Mouse (Mus musculus): ENCODE data around the gene Med20.
"Not testable (repeated sequence)": the region's sequence is repeated elsewhere in the genome, so short reads cannot be mapped to it uniquely, and the experiment has no call there.

The Med20 gene

DNA sequence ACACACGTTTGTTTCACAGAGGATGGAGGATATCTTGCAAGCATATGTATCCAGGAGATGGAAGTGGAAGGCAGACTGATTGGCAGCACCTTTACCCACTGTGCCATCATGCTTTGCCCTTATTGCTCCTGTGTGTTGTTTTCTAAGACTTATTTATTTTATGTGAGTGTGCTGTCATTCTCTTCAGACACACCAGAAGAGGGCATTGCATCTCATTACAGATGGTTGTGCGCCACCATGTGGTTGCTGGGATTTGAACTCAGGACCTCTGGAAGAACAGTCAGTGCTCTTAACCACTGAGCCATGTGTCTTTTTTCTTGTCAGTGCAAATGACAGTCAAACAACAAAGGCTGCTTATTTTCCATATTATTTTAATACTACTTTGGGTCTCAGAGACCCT lies 16.4 kb downstream of the Med20 start:
- DNase-seq (ENCODE audit: low spot score in 2 of 2) = no peak

DNA sequence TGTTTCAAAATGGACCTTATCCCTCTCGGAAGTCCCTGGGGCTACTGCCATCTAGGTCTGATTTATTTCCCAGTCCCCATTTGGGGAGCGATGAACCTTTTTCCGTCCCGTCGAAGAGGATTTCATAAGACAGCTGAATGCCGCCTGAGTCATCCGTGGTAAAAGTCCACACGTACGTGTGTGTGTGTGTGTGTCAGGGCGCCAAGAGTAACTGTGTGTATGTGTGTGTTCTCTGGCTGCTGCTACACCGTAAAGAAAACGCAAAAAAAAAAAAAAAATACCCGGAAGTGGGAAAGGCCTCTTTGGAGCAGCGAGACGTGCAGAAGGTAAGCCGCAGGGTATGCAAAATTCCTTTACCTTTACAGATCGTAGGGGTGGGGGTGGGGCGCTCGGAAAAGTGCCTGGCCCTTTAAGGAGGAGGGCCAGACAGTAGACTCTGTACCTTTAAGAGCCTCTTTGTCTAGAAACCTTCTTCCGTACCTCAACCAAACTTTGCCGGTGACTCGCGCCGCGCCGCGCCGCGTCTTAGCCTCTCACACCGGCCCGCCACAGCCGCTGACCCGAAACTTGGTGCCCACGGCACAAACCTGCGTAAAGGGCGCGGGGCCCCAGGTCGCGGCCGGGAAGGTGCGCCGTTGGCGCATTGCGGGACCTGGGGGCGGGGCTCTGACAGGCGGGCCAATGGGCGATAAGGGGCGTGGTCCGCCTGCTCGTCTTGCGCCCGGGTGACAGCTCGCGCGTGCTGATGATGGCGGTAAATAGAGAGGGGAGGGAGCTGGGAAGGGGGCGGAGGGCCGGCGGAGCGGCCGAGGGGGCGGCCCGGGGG lies 17.7 kb downstream of the Med20 start:
- DNase-seq (ENCODE audit: low spot score in 2 of 2) = peak; percentile 91 to 93

DNA sequence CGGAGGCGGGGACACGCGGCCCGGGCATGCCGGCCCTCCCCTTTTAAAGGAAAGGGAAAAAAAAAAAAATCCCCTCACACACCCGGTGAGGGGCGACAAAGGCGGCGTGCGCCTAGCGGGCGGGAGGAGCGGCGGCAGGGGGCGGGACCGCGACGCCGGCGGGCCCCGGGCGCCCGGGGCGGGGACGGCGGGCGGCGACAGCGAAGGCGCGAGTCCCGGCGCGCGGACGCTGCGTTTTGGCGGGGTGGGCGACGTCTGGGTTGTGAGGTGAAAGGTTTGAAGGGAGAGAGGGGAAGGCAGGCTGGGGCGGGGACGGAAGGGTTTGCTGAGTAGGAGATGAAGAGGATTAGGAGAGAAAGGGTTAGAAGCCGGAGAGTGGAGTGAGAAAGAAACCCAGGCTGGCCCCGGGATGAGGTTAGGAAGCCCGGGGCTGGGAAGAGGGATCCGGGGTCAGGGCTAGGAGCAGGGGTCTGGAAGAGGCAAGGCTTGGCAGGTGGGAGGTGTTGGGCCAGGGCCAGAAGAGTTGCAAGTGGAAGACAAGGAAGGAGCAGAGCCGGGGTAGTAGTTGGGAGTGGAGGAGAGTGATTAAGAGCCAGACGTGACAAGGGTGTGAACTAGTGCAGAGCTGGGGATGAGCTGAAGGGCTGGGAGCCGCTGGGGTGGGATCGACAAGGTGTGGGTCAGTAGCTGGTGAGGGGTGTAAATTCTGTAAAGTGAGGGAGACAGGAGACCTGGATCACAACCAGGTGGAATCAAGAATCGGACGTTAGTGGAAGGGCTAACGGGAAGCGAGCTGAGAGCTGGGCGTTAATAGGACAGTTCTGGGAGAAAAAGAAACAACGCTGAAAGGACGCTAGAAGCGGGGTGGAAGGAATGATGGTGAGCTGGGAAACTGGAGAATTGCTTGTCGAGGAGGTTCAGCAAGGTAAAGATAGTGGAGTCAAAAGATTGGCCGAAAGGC lies 18.6 kb downstream of the Med20 start:
- peak; percentile 28 to 35 for DNase-seq (ENCODE audit: low spot score in 2 of 2)

DNA sequence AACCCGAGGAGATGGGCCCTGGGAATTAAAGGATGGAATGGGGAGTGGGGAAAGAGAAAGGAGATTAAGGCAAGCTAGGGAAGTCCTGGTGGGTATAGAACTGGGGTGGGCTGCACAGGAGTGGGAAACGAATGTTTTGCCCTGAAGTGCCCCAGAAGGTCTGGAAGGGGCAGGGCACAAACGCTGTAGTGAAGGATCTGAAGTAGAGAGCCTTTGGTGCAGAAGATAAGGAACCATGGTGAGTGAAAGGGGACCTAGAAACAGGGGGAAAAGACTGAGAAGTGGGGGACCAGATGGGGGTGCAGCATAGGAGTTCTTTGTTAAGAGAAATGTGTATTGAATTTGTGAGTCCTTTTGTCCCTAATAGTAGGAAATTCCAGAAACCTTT lies 19.3 kb downstream of the Med20 start, which contains the start of gene Usp49:
TSS of gene Usp49 (plus strand) at position 13 of the 388 bp plus-strand sequence.
- no peak for DNase-seq (ENCODE audit: low spot score in 2 of 2)

DNA sequence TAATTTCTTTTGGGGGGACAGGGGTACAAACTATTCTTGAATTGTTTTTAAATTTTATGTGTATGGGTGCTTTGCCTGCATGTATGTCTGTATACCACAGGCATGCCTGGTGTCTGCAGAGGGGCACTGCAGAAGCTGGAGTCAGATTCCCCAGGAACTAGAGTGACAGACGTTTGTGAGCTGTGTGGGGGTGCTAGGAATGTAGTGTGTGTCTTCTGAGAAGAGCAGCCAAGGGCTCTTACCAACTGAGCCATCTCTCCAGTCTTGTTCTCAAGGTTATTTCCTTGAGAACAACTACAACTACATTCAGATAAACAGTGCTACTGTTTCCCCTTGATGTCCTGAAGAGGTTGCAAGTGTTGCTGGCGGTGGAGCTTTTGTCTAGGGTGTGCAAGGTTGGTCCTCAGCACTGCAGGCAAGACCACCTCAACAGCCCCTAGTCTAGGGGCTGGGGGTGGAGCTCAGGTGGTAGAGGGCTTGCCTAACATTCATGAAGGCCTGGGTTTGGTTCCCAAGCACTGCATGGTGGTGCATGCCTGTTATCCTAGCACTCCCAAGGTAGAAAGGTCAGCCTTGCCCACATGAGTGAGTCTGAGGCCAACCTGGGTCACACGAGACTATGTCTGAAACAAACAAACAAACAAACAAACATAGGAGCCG lies 20.9 kb downstream of the Med20 start:
- no peak for DNase-seq (ENCODE audit: low spot score in 2 of 2)

DNA sequence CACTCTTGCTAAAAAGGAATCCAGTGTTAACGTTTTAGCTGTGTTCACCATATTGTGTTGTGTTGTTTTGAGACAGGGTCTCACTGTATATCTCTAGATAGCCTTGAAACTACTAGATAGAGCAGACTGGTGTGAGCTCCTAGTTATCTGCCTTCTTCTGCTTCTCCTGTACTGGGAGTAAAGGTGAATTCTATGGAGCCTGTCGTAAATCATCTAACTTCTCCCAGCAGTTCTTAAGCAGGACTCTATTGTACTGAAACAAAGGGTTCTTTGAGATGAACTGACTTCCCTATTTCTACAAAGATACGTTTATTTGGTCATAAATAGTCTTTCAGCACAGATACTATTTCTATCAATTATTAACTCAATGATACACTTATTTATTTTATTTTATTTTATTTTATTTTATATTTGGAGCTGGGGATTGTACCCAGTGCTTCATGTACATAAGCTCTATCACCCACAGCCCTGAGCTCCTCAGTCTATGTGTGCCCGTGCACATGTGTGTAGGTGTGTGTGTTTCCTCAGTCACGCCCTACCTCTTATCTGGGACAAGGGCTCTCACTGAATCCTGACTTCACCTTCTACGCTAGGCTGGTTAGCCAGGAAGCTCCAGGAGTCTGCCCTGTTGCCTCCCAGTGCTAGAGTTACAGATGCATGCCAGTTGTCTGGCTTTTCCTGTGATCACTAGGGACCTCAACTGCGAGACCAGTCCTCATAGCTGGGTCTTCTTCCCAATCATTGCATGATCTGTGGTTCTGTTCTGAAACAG lies 22.8 kb downstream of the Med20 start:
- no peak for DNase-seq (ENCODE audit: low spot score in 2 of 2)

DNA sequence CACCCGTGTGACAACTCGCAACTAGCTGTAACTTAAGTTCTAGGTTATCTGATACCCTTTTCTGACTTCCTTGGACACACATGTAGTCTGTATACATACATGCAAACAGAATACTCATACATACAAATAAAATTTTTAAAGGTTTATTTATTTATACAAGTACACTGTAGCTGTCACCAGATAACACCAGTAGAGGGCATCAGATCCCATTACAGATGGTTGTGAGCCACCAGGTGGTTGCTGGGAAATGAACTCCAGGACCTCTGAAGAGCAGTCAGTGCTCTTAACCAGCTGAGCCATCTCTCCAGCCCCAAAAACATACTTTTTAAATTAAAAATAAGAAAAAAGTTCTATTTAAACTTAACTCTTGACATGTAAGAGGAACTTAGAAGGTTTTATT lies 31.6 kb downstream of the Med20 start:
- no peak for DNase-seq (ENCODE audit: low spot score in 2 of 2)

DNA sequence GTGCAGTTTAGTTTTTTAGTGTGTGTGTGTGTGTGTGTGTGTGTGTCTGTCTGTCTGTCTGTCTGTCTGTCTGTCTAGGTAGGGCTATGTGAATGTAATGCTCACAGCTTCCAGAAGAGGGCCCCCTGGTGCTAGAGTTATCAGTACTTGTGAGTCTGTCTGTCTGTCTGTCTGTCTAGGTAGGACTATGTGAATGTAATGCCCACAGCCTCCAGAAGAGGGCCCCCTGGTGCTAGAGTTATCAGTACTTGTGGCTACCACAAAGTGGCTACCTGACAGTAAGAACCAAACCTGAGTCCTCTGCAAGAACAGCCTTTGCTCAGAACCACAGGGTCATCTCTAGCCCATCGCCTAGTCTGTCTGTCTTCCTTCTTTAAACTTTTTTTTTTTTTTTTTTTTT lies 35.3 kb downstream of the Med20 start:
- DNase-seq (ENCODE audit: low spot score in 2 of 2) = peak; percentile 28 to 55

DNA sequence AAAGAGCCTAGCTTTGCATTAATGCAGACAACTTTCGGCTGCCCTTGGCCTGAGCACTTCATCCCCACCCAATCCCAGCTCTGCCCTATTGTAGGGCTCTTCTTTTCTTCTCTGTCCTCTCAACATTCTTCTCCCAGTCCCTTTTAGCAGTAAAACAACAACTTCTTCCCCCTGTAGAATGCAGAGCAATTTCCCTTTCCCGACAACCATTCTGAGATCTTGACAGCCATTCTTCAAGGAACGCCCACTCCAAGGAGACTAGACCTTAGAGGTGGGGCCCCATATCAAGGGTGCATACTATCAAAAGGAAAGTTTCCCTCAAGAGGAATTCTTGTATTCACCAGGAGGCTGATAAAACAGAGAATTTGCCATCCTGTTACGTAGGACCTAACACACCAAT lies 37.6 kb downstream of the Med20 start:
- DNase-seq (ENCODE audit: low spot score in 2 of 2) = no peak

DNA sequence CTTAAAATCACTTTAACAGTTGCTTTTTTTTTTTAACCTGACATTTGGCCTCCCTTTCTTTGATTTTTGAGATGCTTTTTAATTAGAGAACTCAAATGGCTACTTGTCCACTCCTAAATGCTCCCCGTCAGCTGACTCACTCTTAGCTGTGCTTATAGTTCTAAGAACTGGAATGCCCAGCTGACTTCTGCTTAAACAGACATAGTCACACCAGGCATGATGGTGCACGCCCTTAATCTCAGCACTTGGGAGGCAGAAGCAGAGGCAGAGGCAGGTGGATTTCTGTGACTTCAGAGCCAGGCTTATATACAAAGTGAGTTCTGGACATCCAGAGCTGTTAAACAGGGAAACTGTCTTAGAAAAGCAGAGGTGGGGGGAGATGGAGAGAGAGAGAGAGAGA lies 40.6 kb downstream of the Med20 start:
- DNase-seq (ENCODE audit: low spot score in 2 of 2) = no peak

DNA sequence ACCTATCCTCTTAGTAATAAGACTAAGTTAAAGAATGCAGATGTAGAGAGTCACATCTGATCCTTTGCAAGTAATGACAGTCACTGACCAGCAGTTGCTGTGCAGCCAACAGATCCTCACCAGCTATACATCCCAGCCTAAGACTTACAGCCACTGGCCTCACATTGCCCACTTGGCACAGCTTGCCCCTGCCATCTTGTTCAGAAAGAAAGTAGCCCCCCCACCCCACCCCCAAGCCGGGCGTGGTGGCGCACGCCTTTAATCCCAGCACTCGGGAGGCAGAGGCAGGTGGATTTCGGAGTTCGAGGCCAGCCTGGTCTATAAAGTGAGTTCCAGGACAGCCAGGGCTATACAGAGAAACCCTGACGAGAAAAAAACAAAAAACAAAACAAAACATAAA lies 43.0 kb downstream of the Med20 start:
- DNase-seq (ENCODE audit: low spot score in 2 of 2) = not testable (repeated sequence)

DNA sequence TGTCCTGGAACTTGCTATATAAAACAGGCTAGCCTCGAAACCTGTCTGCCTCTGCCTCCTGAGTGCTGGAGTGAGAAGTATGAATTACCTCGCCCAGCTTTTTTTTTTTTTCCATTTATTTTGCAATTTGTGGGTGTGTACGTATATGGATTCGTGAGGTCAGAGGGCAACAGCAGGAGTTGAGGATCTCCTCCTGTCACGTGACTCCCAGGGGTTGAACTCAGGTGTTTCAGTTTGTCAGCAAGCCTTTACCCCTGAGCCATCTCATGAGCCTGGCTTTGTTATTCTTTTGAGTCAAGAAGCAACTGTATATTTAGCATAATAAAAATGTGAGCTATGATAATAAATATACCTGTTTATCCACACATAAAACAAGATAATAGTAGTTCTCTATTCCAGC lies 44.3 kb downstream of the Med20 start:
- no peak for DNase-seq (ENCODE audit: low spot score in 2 of 2)

DNA sequence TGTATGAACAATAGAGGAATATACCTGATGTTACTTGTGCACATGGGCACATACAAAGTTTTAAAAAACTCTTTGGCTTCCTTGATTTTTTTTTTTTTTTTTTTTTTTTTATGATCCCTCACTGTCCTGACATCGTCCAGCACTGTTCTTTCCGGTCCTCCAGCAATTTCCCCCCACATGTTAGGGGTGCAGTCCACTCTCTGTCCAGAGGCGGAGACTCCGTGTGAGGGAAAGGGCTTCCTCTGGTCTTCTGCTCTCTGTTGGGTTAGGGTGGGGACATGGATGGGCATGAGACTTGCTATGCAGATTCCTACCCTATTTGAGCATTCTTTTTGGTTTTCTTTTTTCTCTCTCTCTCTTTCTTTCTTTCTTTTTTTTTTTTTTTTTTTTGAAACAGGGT lies 46.5 kb downstream of the Med20 start:
- DNase-seq (ENCODE audit: low spot score in 2 of 2) = no peak

DNA sequence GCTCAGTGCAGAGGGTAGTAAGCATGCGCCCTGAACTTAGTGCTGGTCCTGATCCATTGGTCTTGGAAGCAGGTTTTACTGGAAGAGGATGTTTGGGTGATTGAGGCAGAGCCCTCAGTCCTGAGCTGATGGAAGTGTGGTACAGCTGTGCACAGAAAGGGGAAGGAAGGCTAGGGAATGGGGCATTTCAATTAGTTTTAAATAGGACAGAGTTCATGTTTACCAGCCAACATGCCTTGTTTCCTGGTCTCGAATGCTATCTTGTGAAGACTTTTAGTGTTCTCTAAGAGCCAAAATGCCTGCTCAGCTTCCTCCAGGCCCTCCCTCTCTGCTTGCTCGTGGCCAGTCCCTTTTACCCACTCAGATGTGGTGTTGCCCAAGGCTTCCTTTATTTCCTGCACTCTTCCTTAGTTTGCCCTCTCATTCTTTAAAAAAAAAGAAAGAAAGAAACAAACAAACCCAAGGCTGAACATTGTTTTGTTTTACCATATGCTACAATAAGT lies 47.4 kb downstream of the Med20 start:
- DNase-seq (ENCODE audit: low spot score in 2 of 2) = no peak

DNA sequence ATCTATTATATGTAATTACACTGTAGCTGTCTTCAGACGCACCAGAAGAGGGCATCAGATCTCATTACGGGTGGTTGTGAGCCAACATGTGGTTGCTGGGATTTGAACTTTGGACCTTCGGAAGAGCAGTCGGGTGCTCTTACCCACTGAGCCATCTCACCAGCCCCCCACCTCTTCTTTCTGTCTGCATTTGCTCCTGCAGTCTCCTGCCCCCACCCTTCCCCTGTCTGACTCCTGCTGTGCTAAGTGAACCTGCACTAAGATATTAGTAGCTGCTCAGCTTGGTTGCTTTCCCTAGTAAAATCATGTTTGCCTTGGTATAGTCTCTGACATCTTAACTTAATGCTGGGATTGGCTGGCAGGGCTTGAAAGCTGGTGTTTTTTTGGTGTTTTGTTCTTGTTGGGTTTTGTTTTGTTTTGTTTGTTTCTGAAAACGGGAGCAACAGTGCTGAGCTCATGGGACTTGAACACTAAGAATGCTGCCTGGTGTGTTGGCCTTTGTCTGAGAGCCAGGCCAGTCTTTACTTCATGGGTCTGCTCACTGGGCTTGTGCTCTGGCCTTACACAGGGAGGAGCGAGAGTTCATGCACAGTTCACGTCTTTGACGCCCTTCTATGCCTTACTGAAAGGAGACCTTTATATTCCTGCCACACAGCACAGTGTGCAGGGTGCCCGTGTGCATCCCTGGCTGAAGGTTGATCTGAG lies 51.8 kb downstream of the Med20 start:
- no peak for DNase-seq (ENCODE audit: low spot score in 2 of 2)

DNA sequence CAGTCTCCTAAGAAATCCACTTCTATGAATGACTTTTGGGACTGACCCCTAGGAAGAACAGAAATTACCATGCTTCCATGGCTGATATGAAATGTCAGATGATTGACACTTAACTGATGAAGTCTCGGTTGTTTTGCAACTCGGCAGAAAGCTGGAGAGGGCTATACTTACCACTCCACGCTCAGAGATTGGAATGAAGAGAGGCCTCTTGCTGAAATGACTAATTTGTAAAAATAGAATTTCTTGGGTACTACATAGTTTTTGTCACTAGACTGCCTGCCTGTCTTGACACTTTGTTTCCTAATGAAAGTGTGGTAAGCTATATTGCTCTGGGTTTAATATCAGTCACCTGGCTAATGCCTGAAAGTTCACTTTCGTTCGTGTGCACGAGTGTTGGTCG lies 53.1 kb downstream of the Med20 start:
- DNase-seq (ENCODE audit: low spot score in 2 of 2) = no peak

DNA sequence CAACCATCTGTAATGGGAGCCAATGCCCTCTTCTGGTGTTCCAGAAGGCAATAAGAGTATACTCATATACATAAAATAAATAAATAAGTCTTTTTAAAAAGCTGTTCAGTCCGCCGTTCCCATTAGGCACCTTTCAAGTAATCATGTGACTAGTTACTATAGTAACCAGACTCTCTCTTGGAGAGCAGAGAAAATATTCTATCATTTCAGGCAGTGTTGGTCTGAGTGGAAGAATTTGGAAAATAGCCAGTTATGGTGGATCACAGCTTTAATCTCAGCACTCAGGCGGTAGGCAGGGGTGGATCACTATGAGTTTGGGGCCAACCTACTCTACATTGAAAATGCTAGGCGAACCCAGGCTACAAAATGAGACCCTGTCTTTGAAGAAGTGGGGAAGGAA lies 57.8 kb downstream of the Med20 start:
- no peak for DNase-seq (ENCODE audit: low spot score in 2 of 2)

DNA sequence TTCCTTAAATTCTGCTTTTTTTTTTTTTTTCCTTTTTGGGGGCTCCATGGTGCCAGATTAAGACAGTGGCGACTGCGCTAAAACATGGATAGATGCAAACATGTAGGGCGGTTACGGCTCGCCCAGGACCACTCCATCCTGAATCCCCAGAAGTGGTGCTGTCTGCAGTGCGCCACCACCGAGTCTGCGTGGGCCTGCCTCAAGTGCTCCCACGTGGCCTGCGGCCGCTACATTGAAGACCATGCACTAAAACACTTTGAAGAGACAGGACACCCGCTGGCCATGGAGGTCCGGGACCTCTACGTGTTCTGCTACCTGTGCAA lies 60.6 kb downstream of the Med20 start:
- DNase-seq (ENCODE audit: low spot score in 2 of 2) = no peak

DNA sequence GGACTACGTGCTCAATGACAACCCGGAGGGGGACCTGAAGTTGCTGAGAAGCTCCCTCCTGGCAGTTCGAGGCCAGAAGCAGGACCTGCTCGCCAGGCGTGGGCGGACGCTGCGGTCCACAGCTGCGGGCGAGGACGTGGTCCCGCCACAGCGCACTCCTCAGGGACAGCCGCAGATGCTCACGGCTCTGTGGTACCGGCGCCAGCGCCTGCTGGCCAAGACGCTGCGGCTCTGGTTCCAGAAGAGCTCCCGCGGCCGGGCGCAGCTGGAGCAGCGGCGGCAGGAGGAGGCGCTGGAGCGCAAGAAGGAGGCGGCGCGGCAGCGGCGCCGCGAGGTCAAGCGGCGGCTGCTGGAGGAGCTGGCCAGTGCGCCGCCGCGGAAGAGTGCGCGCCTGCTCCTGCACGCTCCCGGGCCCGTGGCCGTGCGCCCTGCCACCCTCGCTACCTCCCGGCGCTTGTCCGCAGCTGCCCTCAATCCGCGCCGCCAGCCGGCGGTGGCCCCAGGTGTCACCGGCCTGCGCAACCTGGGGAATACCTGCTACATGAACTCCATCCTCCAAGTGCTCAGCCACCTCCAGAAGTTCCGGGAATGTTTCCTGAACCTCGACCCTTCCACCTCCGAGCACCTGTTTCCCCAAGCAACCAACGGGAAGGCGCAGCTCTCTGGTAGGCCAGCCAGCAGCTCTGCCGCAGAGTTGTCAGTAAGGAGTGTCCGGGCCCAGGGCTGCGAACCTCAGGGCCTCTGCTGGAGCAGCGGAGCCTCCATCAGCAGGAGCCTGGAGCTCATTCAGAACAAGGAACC lies 61.1 kb downstream of the Med20 start:
- DNase-seq (ENCODE audit: low spot score in 2 of 2) = peak; percentile 53 to 54
